Mouse (Mus musculus): ENCODE measurements around the gene Efemp2. TPM values are rescaled to one million over a fixed set of nuclear protein-coding genes. Genes with fewer than 3 reads are reported as not detected.
A peak's percentile ranks its signal among the peaks of the same experiment; 100 is the strongest.

Efemp2 gene
- polyA plus RNA-seq, 1 experiment from 2014 or later, result 33.4 TPM

- peaks cover 28% of the 10 kb centered on the region for H3K4me1 ChIP-seq (replicated peaks)
- 94% methylated on average over 3 of the region's 3 CpGs for WGBS
- peaks cover 68% of the 10 kb centered on the region for H3K36me3 ChIP-seq
- no peak overlapping the region for H3K4me3 ChIP-seq (replicated peaks)
- H3K9ac ChIP-seq (replicated peaks), result no peak overlapping the region
- no peak for ATAC-seq
- no peaks in the 10 kb centered on the region for H3K27me3 ChIP-seq
- no peaks in the 10 kb centered on the region for H3K9me3 ChIP-seq
- no peak overlapping the region for H3K27ac ChIP-seq
- no peak overlapping the region for H3K4me2 ChIP-seq (replicated peaks)
Measured at GRCm38 (mm10) chr19:5494314-5494713, 20.6 kb downstream of the Efemp2 start.

GRCm38 (mm10) chr19:5495353-5496051 lies 21.7 kb downstream of the Efemp2 start:
- Histone ChIP-seq H3K27ac (no peak overlapping the region), H3K9ac (replicated peaks) (no peak overlapping the region), H3K4me2 (replicated peaks) (no peak overlapping the region), H3K36me3 (peaks cover 68% of the 10 kb centered on the region), H3K27me3 (no peaks in the 10 kb centered on the region), H3K9me3 (no peaks in the 10 kb centered on the region), H3K4me3 (replicated peaks) (no peak overlapping the region), H3K4me1 (replicated peaks) (peaks cover 19% of the 10 kb centered on the region)
- no peak for ATAC-seq
- 83% methylated on average over 12 of the region's 12 CpGs for WGBS

GRCm38 (mm10) chr19:5496052-5496370 lies 22.3 kb downstream of the Efemp2 start:
- WGBS, result 83% methylated on average over 16 of the region's 16 CpGs
- H3K27ac ChIP-seq, result no peak overlapping the region
- peaks cover 68% of the 10 kb centered on the region for H3K36me3 ChIP-seq
- no peaks in the 10 kb centered on the region for H3K9me3 ChIP-seq
- peaks cover 19% of the 10 kb centered on the region for H3K4me1 ChIP-seq (replicated peaks)
- no peak overlapping the region for H3K4me3 ChIP-seq (replicated peaks)
- no peak overlapping the region for H3K4me2 ChIP-seq (replicated peaks)
- no peak for ATAC-seq
- H3K9ac ChIP-seq (replicated peaks), result no peak overlapping the region
- no peaks in the 10 kb centered on the region for H3K27me3 ChIP-seq

GRCm38 (mm10) chr19:5500330-5500875 lies 26.6 kb downstream of the Efemp2 start:
- Histone ChIP-seq H3K27me3 (no peaks in the 10 kb centered on the region), H3K4me2 (replicated peaks) (no peak overlapping the region), H3K9me3 (no peaks in the 10 kb centered on the region), H3K4me1 (replicated peaks) (no peaks in the 10 kb centered on the region), H3K36me3 (peaks cover 42% of the 10 kb centered on the region), H3K27ac (no peak overlapping the region), H3K4me3 (replicated peaks) (no peak overlapping the region), H3K9ac (replicated peaks) (no peak overlapping the region)
- no peak for ATAC-seq
- WGBS, result 89% methylated on average over 2 of the region's 2 CpGs

- no peak within 1 kb of the TSS for H3K4me2 ChIP-seq (replicated peaks)
- no peak within 1 kb of the TSS for H3K27ac ChIP-seq
- no peak within 1 kb of the TSS for H3K4me3 ChIP-seq (replicated peaks)
- no peak for ATAC-seq
- H3K36me3 ChIP-seq, result peaks cover 10% of the 10 kb centered on the region
- peaks cover under 1% of the 10 kb centered on the region; the same call in 1 of the 2 replicates for H3K4me1 ChIP-seq (replicated peaks)
- H3K9me3 ChIP-seq, result no peaks in the 10 kb centered on the region
- no peak within 1 kb of the TSS for H3K9ac ChIP-seq (replicated peaks)
- 67% methylated on average over 16 of the region's 17 CpGs for WGBS
- no peaks in the 10 kb centered on the region for H3K27me3 ChIP-seq
Measured at GRCm38 (mm10) chr19:5503687-5504086, 29.9 kb downstream of the Efemp2 start, which contains the start of gene 1700020D05Rik. Gene 1700020D05Rik, minus strand, starts transcription at chr19:5503787.

- Histone ChIP-seq H3K36me3 (no peaks in the 10 kb centered on the region), H3K4me1 (replicated peaks) (peaks cover 26% of the 10 kb centered on the region), H3K27ac (peak within 1 kb of the TSS; percentile 77), H3K9ac (replicated peaks) (peak within 1 kb of the TSS; percentile 66), H3K9me3 (no peaks in the 10 kb centered on the region), H3K4me3 (replicated peaks) (peak within 1 kb of the TSS; percentile 54), H3K27me3 (no peaks in the 10 kb centered on the region), H3K4me2 (replicated peaks) (peak within 1 kb of the TSS; percentile 79)
- ATAC-seq, result peak; percentile 100
- 2% methylated on average over 47 of the region's 47 CpGs for WGBS
Measured at GRCm38 (mm10) chr19:5510031-5511026, 36.6 kb downstream of the Efemp2 start, which contains the start of gene Snx32. Gene Snx32, minus strand, starts transcription at chr19:5510538.

- no peaks in the 10 kb centered on the region for H3K27me3 ChIP-seq
- ATAC-seq, result no peak
- H3K4me2 ChIP-seq (replicated peaks), result peak overlapping the region; percentile 79
- H3K4me3 ChIP-seq (replicated peaks), result peak overlapping the region; percentile 54
- no peaks in the 10 kb centered on the region for H3K36me3 ChIP-seq
- no peaks in the 10 kb centered on the region for H3K9me3 ChIP-seq
- 0 out of 2 replicates have a peak overlapping the region, but pooled peaks have one; percentile 9 for H3K27ac ChIP-seq
- 53% methylated on average over 15 of the region's 15 CpGs for WGBS
- peaks cover 26% of the 10 kb centered on the region for H3K4me1 ChIP-seq (replicated peaks)
- peak overlapping the region; percentile 64 for H3K9ac ChIP-seq (replicated peaks)
Measured at GRCm38 (mm10) chr19:5511074-5511632, 37.4 kb downstream of the Efemp2 start.

GRCm38 (mm10) chr19:5512091-5513004 lies 38.6 kb downstream of the Efemp2 start:
- H3K27ac ChIP-seq, result no peak overlapping the region
- H3K4me2 ChIP-seq (replicated peaks), result no peak overlapping the region
- H3K4me1 ChIP-seq (replicated peaks), result peaks cover 26% of the 10 kb centered on the region
- no peaks in the 10 kb centered on the region for H3K9me3 ChIP-seq
- H3K4me3 ChIP-seq (replicated peaks), result no peak overlapping the region
- H3K9ac ChIP-seq (replicated peaks), result no peak overlapping the region
- H3K36me3 ChIP-seq, result no peaks in the 10 kb centered on the region
- no peaks in the 10 kb centered on the region for H3K27me3 ChIP-seq
- ATAC-seq, result no peak
- 80% methylated on average over 12 of the region's 12 CpGs for WGBS

- ATAC-seq, result no peak
- 90% methylated on average over 3 of the region's 3 CpGs for WGBS
Measured at GRCm38 (mm10) chr19:5513005-5513349, 39.2 kb downstream of the Efemp2 start.

GRCm38 (mm10) chr19:5515840-5516777 lies 42.4 kb downstream of the Efemp2 start:
- Histone ChIP-seq H3K9me3 (no peaks in the 10 kb centered on the region), H3K4me2 (replicated peaks) (no peak overlapping the region), H3K9ac (replicated peaks) (no peak overlapping the region), H3K4me1 (replicated peaks) (peaks cover 9% of the 10 kb centered on the region), H3K36me3 (no peaks in the 10 kb centered on the region), H3K4me3 (replicated peaks) (no peak overlapping the region), H3K27ac (no peak overlapping the region), H3K27me3 (no peaks in the 10 kb centered on the region)
- WGBS, result 71% methylated on average over 7 of the region's 7 CpGs
- no peak for ATAC-seq

More at GRCm38 (mm10) chr19:5513005-5513349, 39.2 kb downstream of the Efemp2 start:
- no peak overlapping the region for H3K27ac ChIP-seq
- H3K4me3 ChIP-seq (replicated peaks), result no peak overlapping the region
- no peaks in the 10 kb centered on the region for H3K9me3 ChIP-seq
- no peaks in the 10 kb centered on the region for H3K36me3 ChIP-seq
- no peak overlapping the region for H3K4me2 ChIP-seq (replicated peaks)
- H3K27me3 ChIP-seq, result no peaks in the 10 kb centered on the region
- H3K9ac ChIP-seq (replicated peaks), result no peak overlapping the region
- peaks cover 26% of the 10 kb centered on the region for H3K4me1 ChIP-seq (replicated peaks)
